Mouse (Mus musculus): ENCODE data around the gene Ptger1.

GRCm38 (mm10) chr8:83697374-83698220 is 31.1 kb downstream of the Ptger1 start:
- TF ChIP-seq POLR2A (IDR thresholded peaks at IDR 0.05; ENCODE audit: control insufficient read depth, low read depth, low read length) (no peak; the same call in 1 of the 2 replicates), CTCF (IDR thresholded peaks at IDR 0.05; ENCODE audit: control insufficient read depth, insufficient read depth, insufficient replicate concordance, low read depth, low read length) (no peak)
